Mouse (Mus musculus): ENCODE results near the gene Tat. TPM values are rescaled to one million over a fixed set of nuclear protein-coding genes. Genes with fewer than 3 reads are reported as not detected.
"Not testable (repeated sequence)": the region's sequence is repeated elsewhere in the genome, so short reads cannot be mapped to it uniquely, and the experiment has no call there.

Tat gene
- polyA plus RNA-seq, 1 experiment from 2014 or later = not detected

GRCm38 (mm10) chr8:109999974-110000373 is 9.7 kb downstream of the Tat start:
- 87% methylated on average over 10 of the region's 10 CpGs for WGBS (ENCODE audit: missing documents)
- Histone ChIP-seq H3K79me2 (ENCODE audit: inconsistent target) (no peaks in the 10 kb centered on the region), H3K27ac (no peak overlapping the region), H3K4me3 (ENCODE audit: inconsistent target) (no peak overlapping the region), H3K36me3 (ENCODE audit: inconsistent target) (no peaks in the 10 kb centered on the region)

GRCm38 (mm10) chr8:110002953-110003352 is 12.7 kb downstream of the Tat start:
- H3K79me2 ChIP-seq (ENCODE audit: inconsistent target) = no peaks in the 10 kb centered on the region
- no peak overlapping the region for H3K4me3 ChIP-seq (ENCODE audit: inconsistent target)
- 61% methylated on average over 9 of the region's 9 CpGs for WGBS (ENCODE audit: missing documents)
- H3K36me3 ChIP-seq (ENCODE audit: inconsistent target) = no peaks in the 10 kb centered on the region
- H3K27ac ChIP-seq = no peak overlapping the region

DNA sequence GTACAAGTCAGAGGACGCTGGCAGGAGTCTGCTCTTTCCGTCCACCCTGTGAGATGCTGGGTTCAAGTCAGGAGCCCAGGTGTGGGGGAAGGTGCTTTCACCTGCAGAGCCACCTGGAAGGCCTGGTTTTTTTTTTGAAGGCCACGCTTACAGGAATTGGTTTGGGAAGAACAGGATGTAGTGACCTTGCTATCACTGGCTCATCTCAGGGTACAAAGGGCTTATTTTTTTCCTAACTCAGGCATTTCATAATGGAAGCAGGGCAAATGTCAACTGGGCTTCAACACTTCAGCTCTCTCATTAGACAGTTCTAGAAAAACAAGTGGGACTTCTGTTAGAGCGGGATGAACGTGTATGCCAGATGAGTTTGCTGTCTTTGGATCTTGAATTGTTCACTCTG is 14.1 kb downstream of the Tat start:
- H3K36me3 ChIP-seq (ENCODE audit: inconsistent target) = no peaks in the 10 kb centered on the region
- H3K79me2 ChIP-seq (ENCODE audit: inconsistent target) = no peaks in the 10 kb centered on the region
- 84% methylated on average over 5 of the region's 5 CpGs for WGBS (ENCODE audit: missing documents)
- H3K27ac ChIP-seq = no peak overlapping the region
- no peak overlapping the region for H3K4me3 ChIP-seq (ENCODE audit: inconsistent target)

- Histone ChIP-seq H3K79me2 (ENCODE audit: inconsistent target) (no peaks in the 10 kb centered on the region), H3K4me3 (ENCODE audit: inconsistent target) (no peak overlapping the region), H3K36me3 (ENCODE audit: inconsistent target) (no peaks in the 10 kb centered on the region), H3K27ac (no peak overlapping the region)
- 82% methylated on average over 17 of the region's 17 CpGs for WGBS (ENCODE audit: missing documents)
These were observed 16.2 kb downstream of the Tat start for GRCm38 (mm10) chr8:110006312-110007023.

GRCm38 (mm10) chr8:110008228-110008994 is 18.2 kb downstream of the Tat start:
- Histone ChIP-seq H3K27ac (no peak overlapping the region), H3K79me2 (ENCODE audit: inconsistent target) (no peaks in the 10 kb centered on the region), H3K4me3 (ENCODE audit: inconsistent target) (no peak overlapping the region), H3K36me3 (ENCODE audit: inconsistent target) (no peaks in the 10 kb centered on the region)
- 69% methylated on average over 17 of the region's 26 CpGs for WGBS (ENCODE audit: missing documents)

DNA sequence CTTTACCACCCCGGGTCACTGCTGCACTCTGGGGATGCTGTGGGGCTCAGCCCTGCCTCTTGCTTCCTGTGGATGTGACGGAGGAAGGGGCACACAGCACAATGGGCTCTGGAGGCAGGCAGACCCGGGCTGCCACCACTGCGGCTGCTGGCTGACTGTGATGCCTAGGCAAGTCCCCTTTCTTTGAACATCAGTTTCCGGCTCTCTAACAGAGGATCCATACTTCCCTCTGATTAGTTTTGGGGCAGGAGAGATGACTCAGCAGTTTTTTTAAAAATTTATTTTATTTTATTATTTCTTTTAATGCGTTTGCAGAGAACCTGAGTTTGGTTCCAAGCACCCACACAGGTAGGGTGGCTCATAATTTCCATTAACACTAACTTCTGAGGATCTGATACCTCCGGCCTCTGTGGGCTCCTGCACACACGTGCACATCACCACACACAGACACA is 18.8 kb downstream of the Tat start:
- H3K79me2 ChIP-seq (ENCODE audit: inconsistent target) = no peaks in the 10 kb centered on the region
- H3K4me3 ChIP-seq (ENCODE audit: inconsistent target) = no peak overlapping the region
- H3K36me3 ChIP-seq (ENCODE audit: inconsistent target) = no peaks in the 10 kb centered on the region
- WGBS (ENCODE audit: missing documents) = 22% methylated on average over 8 of the region's 8 CpGs
- H3K27ac ChIP-seq = no peak overlapping the region

DNA sequence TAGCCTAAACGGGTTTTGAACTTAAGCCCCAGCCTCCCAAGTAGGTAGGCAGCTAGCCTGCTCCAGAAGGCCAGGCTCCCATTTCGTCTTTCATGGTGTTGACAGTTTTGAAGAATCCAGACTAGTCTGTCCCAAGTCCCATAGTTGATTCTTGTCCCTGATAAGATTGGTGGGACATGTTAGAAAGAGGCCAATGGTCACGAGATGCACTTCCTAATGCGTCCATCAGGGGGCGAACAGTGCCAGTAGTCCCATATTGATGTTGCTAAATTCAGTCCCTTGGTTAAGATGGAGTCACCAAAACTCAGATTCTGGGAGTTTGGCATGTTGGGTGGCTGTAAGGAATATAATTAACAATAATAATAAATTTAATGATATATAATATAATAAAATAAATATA is 20.6 kb downstream of the Tat start:
- Histone ChIP-seq H3K79me2 (ENCODE audit: inconsistent target) (no peaks in the 10 kb centered on the region), H3K36me3 (ENCODE audit: inconsistent target) (no peaks in the 10 kb centered on the region), H3K4me3 (ENCODE audit: inconsistent target) (no peak overlapping the region), H3K27ac (no peak overlapping the region)
- 38% methylated on average over 5 of the region's 5 CpGs for WGBS (ENCODE audit: missing documents)

GRCm38 (mm10) chr8:110022081-110022480 is 31.8 kb downstream of the Tat start:
- H3K79me2 ChIP-seq (ENCODE audit: inconsistent target) = no peaks in the 10 kb centered on the region
- no peak overlapping the region for H3K27ac ChIP-seq
- no peak overlapping the region for H3K4me3 ChIP-seq (ENCODE audit: inconsistent target)
- H3K36me3 ChIP-seq (ENCODE audit: inconsistent target) = no peaks in the 10 kb centered on the region
- 66% methylated on average over 6 of the region's 6 CpGs for WGBS (ENCODE audit: missing documents)

DNA sequence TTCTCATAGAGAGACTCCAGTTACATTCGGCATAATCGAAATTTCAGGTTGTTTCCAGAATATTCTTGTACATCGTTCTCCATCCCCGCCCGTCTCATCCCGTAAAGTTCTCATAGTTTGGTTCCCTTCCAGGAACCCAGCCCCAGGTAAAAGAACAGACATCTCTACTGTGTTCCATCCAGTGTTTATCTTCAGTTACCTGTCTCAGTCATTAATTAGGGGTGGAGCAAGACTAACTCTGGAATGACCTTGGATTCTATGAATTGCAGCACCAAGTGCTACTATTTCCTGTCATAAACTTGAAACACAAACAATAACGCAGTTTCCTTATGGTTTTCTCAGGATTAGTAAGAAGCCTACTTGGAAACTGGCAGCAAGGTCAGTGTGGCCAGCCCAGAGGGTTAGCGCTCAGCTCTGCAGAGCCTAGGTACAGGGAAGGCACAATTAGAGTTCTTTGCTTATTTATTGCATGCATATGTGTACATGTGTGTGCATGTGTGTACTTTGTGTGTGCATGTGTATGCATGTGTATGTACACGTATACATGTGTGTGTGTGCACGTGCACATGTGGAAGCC is 32.6 kb downstream of the Tat start:
- Histone ChIP-seq H3K27ac (no peak overlapping the region), H3K79me2 (ENCODE audit: inconsistent target) (no peaks in the 10 kb centered on the region), H3K36me3 (ENCODE audit: inconsistent target) (no peaks in the 10 kb centered on the region), H3K4me3 (ENCODE audit: inconsistent target) (no peak overlapping the region)
- WGBS (ENCODE audit: missing documents) = 92% methylated on average over 10 of the region's 10 CpGs

GRCm38 (mm10) chr8:110033771-110034170 is 43.5 kb downstream of the Tat start:
- not testable (repeated sequence) for H3K27ac ChIP-seq; H3K36me3 ChIP-seq (ENCODE audit: inconsistent target); H3K79me2 ChIP-seq (ENCODE audit: inconsistent target); H3K4me3 ChIP-seq (ENCODE audit: inconsistent target)
- 57% methylated on average over 8 of the region's 8 CpGs for WGBS (ENCODE audit: missing documents)

DNA sequence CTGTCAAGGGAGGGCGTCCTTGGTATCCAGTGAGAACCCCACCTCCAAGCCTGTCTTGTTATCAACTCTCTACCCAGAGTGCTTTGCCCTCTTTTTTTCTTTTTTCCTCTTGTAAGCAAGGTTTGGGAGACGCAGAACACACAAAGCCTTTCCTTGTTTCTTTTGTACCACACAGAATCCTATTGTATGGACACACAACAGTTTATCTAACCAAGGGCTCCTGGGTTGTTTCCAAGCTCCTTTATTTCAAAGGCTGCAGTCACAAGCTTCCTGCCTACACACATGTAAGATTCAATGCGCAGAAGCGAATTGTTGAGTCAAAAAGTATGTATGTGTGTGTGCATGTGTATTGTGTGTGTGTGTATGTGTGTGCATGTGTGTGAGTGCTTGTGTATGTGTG is 44.1 kb downstream of the Tat start:
- H3K79me2 ChIP-seq (ENCODE audit: inconsistent target) = no peaks in the 10 kb centered on the region
- no peak overlapping the region for H3K27ac ChIP-seq
- no peaks in the 10 kb centered on the region for H3K36me3 ChIP-seq (ENCODE audit: inconsistent target)
- 90% methylated on average over 4 of the region's 4 CpGs for WGBS (ENCODE audit: missing documents)
- H3K4me3 ChIP-seq (ENCODE audit: inconsistent target) = no peak overlapping the region

- Histone ChIP-seq H3K79me2 (ENCODE audit: inconsistent target) (no peaks in the 10 kb centered on the region), H3K4me3 (ENCODE audit: inconsistent target) (no peak overlapping the region), H3K36me3 (ENCODE audit: inconsistent target) (no peaks in the 10 kb centered on the region), H3K27ac (no peak overlapping the region)
- 47% methylated on average over 2 of the region's 2 CpGs for WGBS (ENCODE audit: missing documents)
These were observed 45.9 kb downstream of the Tat start for GRCm38 (mm10) chr8:110036156-110036555.

- H3K27ac ChIP-seq = no peak overlapping the region
- 80% methylated on average over 7 of the region's 7 CpGs for WGBS (ENCODE audit: missing documents)
- no peaks in the 10 kb centered on the region for H3K36me3 ChIP-seq (ENCODE audit: inconsistent target)
- no peaks in the 10 kb centered on the region for H3K79me2 ChIP-seq (ENCODE audit: inconsistent target)
- H3K4me3 ChIP-seq (ENCODE audit: inconsistent target) = no peak overlapping the region
These were observed 49.0 kb downstream of the Tat start for GRCm38 (mm10) chr8:110039216-110039615.

- H3K4me3 ChIP-seq (ENCODE audit: inconsistent target) = no peak within 1 kb of the TSS
- 94% methylated on average over 5 of the region's 5 CpGs for WGBS (ENCODE audit: missing documents)
- no peaks in the 10 kb centered on the region for H3K79me2 ChIP-seq (ENCODE audit: inconsistent target)
- H3K27ac ChIP-seq = no peak within 1 kb of the TSS
- no peaks in the 10 kb centered on the region for H3K36me3 ChIP-seq (ENCODE audit: inconsistent target)
These were observed 49.4 kb downstream of the Tat start, which contains the start of gene Chst4 for GRCm38 (mm10) chr8:110039659-110040058. Gene Chst4 (minus strand): TSS chr8:110039740.

GRCm38 (mm10) chr8:110040509-110040908 is 50.3 kb downstream of the Tat start:
- no peak overlapping the region for H3K27ac ChIP-seq
- WGBS (ENCODE audit: missing documents) = 88% methylated on average over 3 of the region's 4 CpGs
- no peaks in the 10 kb centered on the region for H3K36me3 ChIP-seq (ENCODE audit: inconsistent target)
- no peaks in the 10 kb centered on the region for H3K79me2 ChIP-seq (ENCODE audit: inconsistent target)
- no peak overlapping the region for H3K4me3 ChIP-seq (ENCODE audit: inconsistent target)
